Mouse (Mus musculus) Muller cell, postnatal 12 days (primary cell): Measurements from ENCODE around the gene Rasgrf1.

Source experiments
- DNase-seq: peaks from one replicate; pipeline ENCODE4 v3.0.0-alpha.2; 2015; ENCODE audit errors: inconsistent ontology term

Gene Rasgrf1

GRCm38 (mm10) chr9:89968836-89969450, 59.2 kb downstream of the Rasgrf1 start:
- no peak for DNase-seq

- no peak for DNase-seq
Observed at GRCm38 (mm10) chr9:89970271-89970670, 60.6 kb downstream of the Rasgrf1 start.

GRCm38 (mm10) chr9:89970886-89971486, 61.3 kb downstream of the Rasgrf1 start:
- DNase-seq: no peak

- no peak for DNase-seq
Observed at GRCm38 (mm10) chr9:89972321-89972720, 62.6 kb downstream of the Rasgrf1 start.

- DNase-seq: peak; percentile 76
Observed at GRCm38 (mm10) chr9:89973856-89974255, 64.1 kb downstream of the Rasgrf1 start.

GRCm38 (mm10) chr9:89974463-89974931, 64.8 kb downstream of the Rasgrf1 start:
- DNase-seq: no peak

- DNase-seq: no peak
Observed at GRCm38 (mm10) chr9:89976366-89976940, 66.7 kb downstream of the Rasgrf1 start.

- DNase-seq: no peak
Observed at GRCm38 (mm10) chr9:89979248-89979647, 69.5 kb downstream of the Rasgrf1 start.

GRCm38 (mm10) chr9:89982256-89982655, 72.5 kb downstream of the Rasgrf1 start:
- no peak for DNase-seq

GRCm38 (mm10) chr9:89988053-89988452, 78.3 kb downstream of the Rasgrf1 start:
- no peak for DNase-seq

- DNase-seq: no peak
Observed at GRCm38 (mm10) chr9:89988811-89989528, 79.3 kb downstream of the Rasgrf1 start.

- no peak for DNase-seq
Observed at GRCm38 (mm10) chr9:90006432-90006831, 96.7 kb downstream of the Rasgrf1 start.

- DNase-seq: peak; percentile 2
Observed at GRCm38 (mm10) chr9:90007094-90007493, 97.4 kb downstream of the Rasgrf1 start.

- DNase-seq: peak; percentile 1
Observed at GRCm38 (mm10) chr9:90008138-90008537, 98.4 kb downstream of the Rasgrf1 start.

- DNase-seq: no peak
Observed at GRCm38 (mm10) chr9:90011849-90012248, 102.1 kb downstream of the Rasgrf1 start.

- no peak for DNase-seq
Observed at GRCm38 (mm10) chr9:90014649-90015048, 104.9 kb downstream of the Rasgrf1 start.

- no peak for DNase-seq
Observed at GRCm38 (mm10) chr9:90016204-90016603, 106.5 kb downstream of the Rasgrf1 start.

GRCm38 (mm10) chr9:90020866-90021265, 111.2 kb downstream of the Rasgrf1 start:
- DNase-seq: no peak

GRCm38 (mm10) chr9:90021442-90021841, 111.7 kb downstream of the Rasgrf1 start:
- no peak for DNase-seq

GRCm38 (mm10) chr9:90027709-90028108, 118.0 kb downstream of the Rasgrf1 start:
- no peak for DNase-seq

GRCm38 (mm10) chr9:90033922-90034321, 124.2 kb downstream of the Rasgrf1 start:
- DNase-seq: no peak

GRCm38 (mm10) chr9:90035168-90035567, 125.5 kb downstream of the Rasgrf1 start:
- DNase-seq: no peak
